20 mouse cellular contexts compared by ENCODE assay signal in the genomic region with DNA sequence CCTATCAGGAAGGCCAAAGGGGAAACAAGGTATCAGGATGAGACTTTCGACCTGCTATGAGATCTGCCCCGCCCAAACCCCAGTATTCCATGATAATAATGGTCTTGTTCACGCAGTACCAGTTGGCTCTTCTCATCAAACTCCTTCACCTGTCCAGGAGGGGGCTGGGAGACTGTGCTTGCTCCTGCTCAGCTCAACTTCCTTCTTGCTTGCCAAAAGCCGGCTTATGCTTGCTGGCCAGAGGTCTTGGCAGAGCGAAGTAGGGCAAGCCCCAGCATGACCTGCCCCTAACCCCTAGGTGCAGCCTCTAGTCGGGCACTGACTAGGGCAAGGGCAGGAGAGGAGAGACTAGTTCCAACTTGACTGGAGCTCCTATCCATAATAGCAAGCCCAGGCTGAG.
DNase-seq lines count a peak whose midpoint lies in the region; ATAC-seq and TF ChIP-seq lines count a peak whose summit lies in the region.
"Had no signal": no experiment of that assay in that cellular context is flagged by ENCODE, and none has a peak within 500 bp of the region (broad histone marks: within the 10 kb centered on the region; RNA-seq: fewer than 3 reads in every experiment).

No protein-coding gene starts in this region.

- peak; percentile 35; the same call in 1 of the 2 replicates for TF ChIP-seq CTCF in gastrocnemius, adult 2 months (IDR thresholded peaks at IDR 0.05)
- TF ChIP-seq CTCF in intestine, postnatal 0 days (IDR thresholded peaks at IDR 0.05; ENCODE audit: low read depth): peak; percentile 20; the same call in 1 of the 2 replicates

- H3K4me1 ChIP-seq in intestine, postnatal 0 days (replicated peaks; ENCODE audit: control insufficient read depth, insufficient read depth, low read length): peaks cover 20% of the 10 kb centered on the region
- H3K4me1 ChIP-seq: stomach, embryonic 15.5 days had no signal

- WGBS in intestine, postnatal 0 days: 58% methylated on average over 6 of the region's 6 CpGs

- ATAC-seq in intestine, postnatal 0 days: no peak
- no peak for ATAC-seq in megakaryocyte, adult 5-6 weeks (ENCODE audit: poor library complexity, severe bottlenecking)
- ATAC-seq: forebrain, embryonic 13.5 days had no signal

- H3K4me3 ChIP-seq in gastrocnemius, adult 2 months: peak overlapping the region; percentile 35; the same call in 1 of the 2 replicates
- H3K4me3 ChIP-seq in intestine, postnatal 0 days (ENCODE audit: low read depth, low read length): no peak overlapping the region
- H3K4me3 ChIP-seq: embryonic facial prominence, embryonic 15.5 days; forebrain, embryonic 13.5 days; hindbrain, embryonic 15.5 days; liver, embryonic 13.5 days; stomach, embryonic 15.5 days had no signal

- H3K27ac ChIP-seq in gastrocnemius, adult 2 months: peak overlapping the region; percentile 95
- peak overlapping the region; percentile 23; the same call in 1 of the 2 replicates for H3K27ac ChIP-seq in intestine, postnatal 0 days (ENCODE audit: low read depth, low read length)
- H3K27ac ChIP-seq: embryonic facial prominence, embryonic 15.5 days; forebrain, embryonic 13.5 days; kidney, postnatal 0 days; liver, embryonic 13.5 days; stomach, embryonic 15.5 days had no signal

- H3K27me3 ChIP-seq in intestine, postnatal 0 days (replicated peaks; ENCODE audit: control insufficient read depth, insufficient read depth, low read length): no peaks in the 10 kb centered on the region
- H3K27me3 ChIP-seq: embryonic facial prominence, embryonic 15.5 days; forebrain, embryonic 13.5 days; hindbrain, embryonic 15.5 days; liver, embryonic 13.5 days; stomach, embryonic 15.5 days had no signal

- peak; percentile 79 for DNase-seq in gastrocnemius, adult 2 months
- DNase-seq in gastrocnemius, postnatal 10 days: no peak
- peak; percentile 24 for DNase-seq in kidney, adult 9 months
- no peak for DNase-seq in kidney, adult 18-20 months
- DNase-seq in gastrocnemius, postnatal 14 days: peak; percentile 28
- DNase-seq in layer of hippocampus, postnatal 10 days (ENCODE audit: low spot score in 2 of 2): no peak
- DNase-seq: layer of hippocampus, adult 9-11 months; left cerebral cortex, postnatal 4 days; liver, embryonic 13.5 days; lung, postnatal 14 days; right cerebral cortex, postnatal 4 days; thymus, postnatal 25 days had no signal

- H3K9ac ChIP-seq in intestine, postnatal 0 days (ENCODE audit: low read depth, low read length): no peak overlapping the region
- H3K9ac ChIP-seq: embryonic facial prominence, embryonic 15.5 days; forebrain, embryonic 13.5 days; hindbrain, embryonic 15.5 days; liver, embryonic 13.5 days; stomach, embryonic 15.5 days had no signal

- H3K36me3 ChIP-seq in intestine, postnatal 0 days (ENCODE audit: control insufficient read depth, insufficient read depth): no peaks in the 10 kb centered on the region
- H3K36me3 ChIP-seq: embryonic facial prominence, embryonic 15.5 days; hindbrain, embryonic 15.5 days; liver, embryonic 13.5 days; stomach, embryonic 15.5 days had no signal

- no peaks in the 10 kb centered on the region for H3K9me3 ChIP-seq in intestine, postnatal 0 days (ENCODE audit: control insufficient read depth)
- H3K9me3 ChIP-seq: embryonic facial prominence, embryonic 15.5 days; forebrain, embryonic 13.5 days; hindbrain, embryonic 15.5 days; liver, embryonic 13.5 days; stomach, embryonic 15.5 days had no signal

- H3K4me2 ChIP-seq in intestine, postnatal 0 days (replicated peaks; ENCODE audit: low read depth): no peak overlapping the region
- H3K4me2 ChIP-seq: embryonic facial prominence, embryonic 15.5 days; forebrain, embryonic 13.5 days; hindbrain, embryonic 15.5 days; liver, embryonic 13.5 days; midbrain, embryonic 11.5 days; stomach, embryonic 15.5 days had no signal

- intact Hi-C loops in gastrocnemius, adult 2 months (cut with DNase I): loop anchor here (2.0 kb wide), 1 partner anchor 37 kb away; no protein-coding TSS in a partner anchor
- intact Hi-C loops in gastrocnemius, postnatal 14 days (cut with DNase I; ENCODE audit: low total_unique reads): no loop called here

Comparison
In these comparisons a context has a peak if more than half of its experiments do, and no peak if none do; other contexts are left out.
1. DNase-seq: peak in gastrocnemius, adult 2 months (single experiment), kidney, adult 9 months (single experiment) and gastrocnemius, postnatal 14 days (single experiment); none in gastrocnemius, postnatal 10 days (single experiment), kidney, adult 18-20 months (single experiment) and layer of hippocampus, postnatal 10 days (0 of 2).